Mouse (Mus musculus): ENCODE results near the gene Plk5. TPM values are rescaled to one million over a fixed set of nuclear protein-coding genes. Genes with fewer than 3 reads are reported as not detected.
A peak's percentile ranks its signal among the peaks of the same experiment; 100 is the strongest.

Plk5 gene
- total and polyA plus RNA-seq, 2 experiments from 2014 or later: 7.4 to 12.9 TPM

DNA sequence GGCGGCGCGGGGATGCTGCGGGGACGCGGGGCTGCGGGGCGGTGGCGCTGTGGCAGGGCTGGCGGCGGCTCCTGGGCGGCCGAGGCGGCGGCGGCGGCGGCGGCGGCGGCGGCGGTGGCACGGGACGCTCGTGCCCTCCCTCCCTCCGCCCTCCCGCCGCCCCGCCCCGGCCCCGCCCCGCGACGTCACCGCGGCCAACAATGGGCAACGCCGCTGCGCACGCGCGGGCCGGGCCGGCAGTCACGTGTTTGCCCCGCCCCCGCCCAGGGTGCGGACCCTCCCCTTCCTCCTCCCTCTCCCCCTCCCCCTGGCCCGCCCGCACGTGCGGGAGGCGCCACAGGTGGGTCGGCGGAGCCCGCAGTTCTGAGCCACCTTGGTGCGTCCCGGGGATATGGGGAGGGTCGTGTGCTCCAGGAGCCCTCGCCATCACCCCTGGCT lies 31.3 kb downstream of the Plk5 start, which contains the start of gene Mex3d:
Mex3d (minus strand) TSS at position 138 of the 438 bp plus-strand sequence.
- WGBS: 1% methylated on average over 11 of the region's 61 CpGs
- H3K4me2 ChIP-seq (ENCODE audit: low read depth): peak within 1 kb of the TSS; percentile 97
- H3K9ac ChIP-seq: peak within 1 kb of the TSS; percentile 99
- peak within 1 kb of the TSS; percentile 96 for H3K4me3 ChIP-seq (ENCODE audit: low read depth, low read length)
- no peaks in the 10 kb centered on the region for H3K27me3 ChIP-seq (ENCODE audit: insufficient read depth, low read length)
- no peaks in the 10 kb centered on the region for H3K9me3 ChIP-seq (ENCODE audit: low read length)
- peaks cover 34% of the 10 kb centered on the region for H3K36me3 ChIP-seq (ENCODE audit: insufficient read depth)
- H3K4me1 ChIP-seq (ENCODE audit: insufficient read depth): peaks cover 29% of the 10 kb centered on the region
- DNase-seq: peak; percentile 96
- ATAC-seq: peak; percentile 34
- no peak for TF ChIP-seq CTCF (IDR thresholded peaks at IDR 0.05; ENCODE audit: low read depth)
- H3K27ac ChIP-seq (ENCODE audit: low read depth, low read length): peak within 1 kb of the TSS; percentile 98

DNA sequence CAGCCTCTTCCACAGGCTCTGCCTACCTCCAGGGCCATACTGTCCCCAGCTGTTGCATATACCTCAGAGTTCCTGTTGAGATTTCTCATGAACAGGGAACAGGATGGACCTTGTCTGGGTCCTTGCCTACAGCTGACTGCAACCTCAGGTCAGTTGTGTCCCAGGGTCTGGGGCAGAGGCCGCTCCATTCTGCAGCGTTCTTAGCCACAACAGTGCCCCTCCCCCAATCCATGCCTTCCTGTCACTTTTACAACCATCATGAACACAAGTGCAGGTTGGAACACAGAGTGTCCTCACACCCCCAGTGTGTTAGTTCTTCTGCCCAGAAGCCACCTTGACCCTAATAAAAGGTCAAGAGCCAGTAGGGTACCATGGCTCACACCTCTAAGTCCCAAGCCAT lies 32.5 kb downstream of the Plk5 start:
- TF ChIP-seq CTCF (IDR thresholded peaks at IDR 0.05; ENCODE audit: low read depth): no peak
- H3K36me3 ChIP-seq (ENCODE audit: insufficient read depth): peaks cover 36% of the 10 kb centered on the region
- peak overlapping the region; percentile 97; the same call in 1 of the 2 replicates for H3K4me2 ChIP-seq (ENCODE audit: low read depth)
- ATAC-seq (no peak), DNase-seq (no peak)
- H3K27me3 ChIP-seq (ENCODE audit: insufficient read depth, low read length): no peaks in the 10 kb centered on the region
- no peak overlapping the region for H3K27ac ChIP-seq (ENCODE audit: low read depth, low read length)
- 31% methylated on average over 2 of the region's 2 CpGs for WGBS
- H3K9me3 ChIP-seq (ENCODE audit: low read length): no peaks in the 10 kb centered on the region
- H3K4me3 ChIP-seq (ENCODE audit: low read depth, low read length): no peak overlapping the region
- H3K4me1 ChIP-seq (ENCODE audit: insufficient read depth): peaks cover 21% of the 10 kb centered on the region
- H3K9ac ChIP-seq: no peak overlapping the region

DNA sequence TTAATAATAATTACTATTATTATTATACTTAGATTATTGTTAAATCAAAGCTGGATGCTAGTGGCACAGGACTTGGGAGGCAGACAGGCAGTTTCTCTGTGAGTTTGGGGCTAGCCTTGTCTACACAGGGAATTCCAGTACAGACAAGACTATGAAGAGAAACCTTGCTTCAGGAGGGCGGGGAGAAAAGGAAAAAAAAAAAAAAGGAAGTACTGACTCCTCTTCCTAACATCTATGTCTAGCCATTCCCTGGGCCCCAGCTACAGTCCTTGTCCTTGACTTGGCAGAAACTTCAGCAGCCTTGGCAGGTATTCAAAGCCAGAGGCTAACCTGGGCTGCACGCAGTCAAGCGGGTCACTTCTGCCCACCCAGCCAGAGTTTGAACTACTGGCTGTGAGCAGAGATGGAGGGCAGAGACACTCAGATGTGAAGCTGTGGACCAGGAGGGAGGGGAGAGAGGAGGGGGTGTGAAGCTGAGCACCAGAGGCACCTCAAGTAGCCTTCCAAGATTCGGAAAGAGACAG lies 33.0 kb downstream of the Plk5 start:
- Histone ChIP-seq H3K4me2 (ENCODE audit: low read depth) (no peak overlapping the region), H3K9me3 (ENCODE audit: low read length) (no peaks in the 10 kb centered on the region), H3K4me1 (ENCODE audit: insufficient read depth) (peaks cover 16% of the 10 kb centered on the region), H3K4me3 (ENCODE audit: low read depth, low read length) (no peak overlapping the region), H3K27ac (ENCODE audit: low read depth, low read length) (no peak overlapping the region), H3K36me3 (ENCODE audit: insufficient read depth) (peaks cover 38% of the 10 kb centered on the region), H3K27me3 (ENCODE audit: insufficient read depth, low read length) (no peaks in the 10 kb centered on the region), H3K9ac (no peak overlapping the region)
- ATAC-seq (no peak), DNase-seq (no peak)
- WGBS: 74% methylated on average over 4 of the region's 4 CpGs
- TF ChIP-seq CTCF (IDR thresholded peaks at IDR 0.05; ENCODE audit: low read depth): no peak

DNA sequence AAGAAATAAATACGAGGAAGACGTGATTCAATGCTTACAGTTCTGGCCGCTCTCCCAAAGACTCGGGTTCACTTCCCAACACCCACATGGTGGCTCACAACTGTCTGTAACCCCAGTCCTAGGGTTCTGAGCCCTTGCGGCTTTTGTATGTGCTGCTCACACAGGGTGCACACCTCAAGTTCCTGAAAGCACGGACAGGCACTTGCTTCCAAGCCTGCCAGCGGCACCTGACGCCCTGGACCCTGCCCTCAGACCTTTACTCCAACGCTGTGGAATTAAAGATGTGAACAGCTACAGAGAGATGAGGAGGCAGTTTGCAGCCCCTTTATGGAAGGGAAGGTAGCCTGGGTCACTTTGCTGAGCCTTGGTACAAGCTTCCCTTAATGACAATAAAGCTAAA lies 34.4 kb downstream of the Plk5 start:
- Histone ChIP-seq H3K9ac (no peak overlapping the region), H3K4me2 (ENCODE audit: low read depth) (no peak overlapping the region), H3K4me1 (ENCODE audit: insufficient read depth) (peaks cover 10% of the 10 kb centered on the region), H3K9me3 (ENCODE audit: low read length) (no peaks in the 10 kb centered on the region), H3K27ac (ENCODE audit: low read depth, low read length) (no peak overlapping the region), H3K27me3 (ENCODE audit: insufficient read depth, low read length) (no peaks in the 10 kb centered on the region), H3K4me3 (ENCODE audit: low read depth, low read length) (no peak overlapping the region), H3K36me3 (ENCODE audit: insufficient read depth) (peaks cover 47% of the 10 kb centered on the region)
- TF ChIP-seq CTCF (IDR thresholded peaks at IDR 0.05; ENCODE audit: low read depth): no peak
- DNase-seq (no peak), ATAC-seq (no peak)
- 86% methylated on average over 9 of the region's 9 CpGs for WGBS

DNA sequence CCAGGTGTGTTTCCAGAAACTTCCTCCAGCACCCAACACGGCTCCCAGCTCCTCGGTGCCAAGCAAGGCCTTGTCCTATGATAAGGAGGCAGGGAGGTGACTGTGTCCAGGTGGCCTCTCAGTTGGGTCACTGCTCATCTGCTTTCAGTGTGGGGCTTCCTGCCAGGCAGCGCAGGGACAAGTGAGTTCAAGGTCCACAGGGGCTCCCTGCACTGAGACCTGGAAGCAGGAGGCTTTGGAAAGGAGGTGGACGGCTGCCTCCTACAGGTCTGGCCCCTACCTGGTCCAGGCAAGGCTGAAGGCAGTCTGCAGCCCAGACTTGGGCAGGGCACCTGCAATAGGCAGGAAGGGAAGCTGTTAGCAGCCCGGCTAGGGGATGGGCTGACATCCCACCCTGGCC lies 36.4 kb downstream of the Plk5 start:
- no peak for DNase-seq
- H3K9me3 ChIP-seq (ENCODE audit: low read length): no peaks in the 10 kb centered on the region
- WGBS: 97% methylated on average over 5 of the region's 5 CpGs
- no peak overlapping the region for H3K4me2 ChIP-seq (ENCODE audit: low read depth)
- peaks cover 18% of the 10 kb centered on the region for H3K4me1 ChIP-seq (ENCODE audit: insufficient read depth)
- H3K4me3 ChIP-seq (ENCODE audit: low read depth, low read length): no peak overlapping the region
- no peak for ATAC-seq
- H3K36me3 ChIP-seq (ENCODE audit: insufficient read depth): peaks cover 47% of the 10 kb centered on the region
- H3K9ac ChIP-seq: no peak overlapping the region
- TF ChIP-seq CTCF (IDR thresholded peaks at IDR 0.05; ENCODE audit: low read depth): no peak
- H3K27ac ChIP-seq (ENCODE audit: low read depth, low read length): no peak overlapping the region
- no peaks in the 10 kb centered on the region for H3K27me3 ChIP-seq (ENCODE audit: insufficient read depth, low read length)

DNA sequence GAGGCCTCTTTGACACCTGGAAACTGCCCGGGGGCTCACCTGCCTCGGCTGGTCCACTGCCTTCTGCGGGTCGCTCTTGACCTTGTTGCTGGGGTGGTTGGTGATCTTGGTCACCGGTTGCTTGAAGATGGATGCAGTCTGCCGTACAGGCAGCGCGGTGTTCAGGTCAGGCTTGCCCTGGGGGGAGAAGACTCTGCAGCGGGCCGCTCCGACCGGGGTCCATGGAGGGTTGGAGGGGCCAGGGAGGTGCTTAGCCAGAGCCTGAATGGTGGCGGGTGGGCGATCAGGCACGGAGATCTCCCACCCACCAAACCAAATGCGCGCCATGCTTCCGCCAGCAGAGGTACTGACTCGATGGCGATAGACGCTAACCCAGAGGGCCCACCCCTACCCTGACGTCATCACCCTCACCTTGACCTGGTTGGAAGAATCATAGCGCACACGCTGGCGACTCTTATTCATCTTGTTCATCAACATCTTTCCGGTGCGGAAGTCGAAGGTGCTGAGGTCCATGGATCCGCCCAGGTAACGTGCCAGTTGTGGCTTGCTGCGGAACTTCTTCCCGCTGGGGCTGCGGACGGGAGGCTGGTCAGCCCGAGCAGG lies 38.9 kb downstream of the Plk5 start:
- ATAC-seq (no peak), DNase-seq (no peak)
- Histone ChIP-seq H3K27me3 (ENCODE audit: insufficient read depth, low read length) (no peaks in the 10 kb centered on the region), H3K36me3 (ENCODE audit: insufficient read depth) (peaks cover 47% of the 10 kb centered on the region), H3K4me3 (ENCODE audit: low read depth, low read length) (no peak overlapping the region), H3K9ac (no peak overlapping the region), H3K4me1 (ENCODE audit: insufficient read depth) (peaks cover 14% of the 10 kb centered on the region), H3K4me2 (ENCODE audit: low read depth) (no peak overlapping the region), H3K27ac (ENCODE audit: low read depth, low read length) (no peak overlapping the region), H3K9me3 (ENCODE audit: low read length) (no peaks in the 10 kb centered on the region)
- no peak for TF ChIP-seq CTCF (IDR thresholded peaks at IDR 0.05; ENCODE audit: low read depth)
- 94% methylated on average over 35 of the region's 35 CpGs for WGBS

DNA sequence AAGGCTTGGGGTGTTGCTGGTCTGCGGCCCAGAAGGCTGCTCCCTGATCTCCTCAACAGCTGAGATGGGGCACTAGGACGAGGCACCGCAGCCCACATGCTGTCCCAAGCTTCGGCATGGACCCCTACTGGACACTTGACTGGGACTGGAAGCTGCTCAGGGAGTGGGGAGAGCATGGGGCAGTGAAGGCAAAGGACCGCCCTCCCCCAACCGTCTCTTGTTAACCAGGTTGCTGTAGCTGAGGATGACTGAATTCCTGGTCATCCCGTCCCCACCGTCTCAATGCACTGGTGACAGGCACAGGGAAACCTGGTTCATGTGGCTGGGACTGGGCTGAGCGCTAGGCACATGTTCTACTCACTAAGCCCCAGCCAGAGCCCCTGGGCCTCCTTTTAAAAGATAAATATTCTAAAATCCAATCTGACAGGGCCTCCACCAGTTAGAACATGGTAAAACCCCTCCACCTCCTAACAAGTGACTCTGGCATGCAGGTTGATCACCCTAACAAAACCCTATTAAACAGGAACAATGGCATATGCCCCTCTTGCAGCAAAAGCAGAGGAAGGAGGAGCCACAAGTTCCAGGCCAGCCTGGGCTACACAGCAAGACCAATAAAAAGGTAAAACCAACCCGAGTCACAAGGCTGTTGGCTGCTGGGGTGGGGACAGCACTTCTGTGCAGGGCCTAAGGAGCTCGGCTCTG lies 40.7 kb downstream of the Plk5 start:
- Histone ChIP-seq H3K9me3 (ENCODE audit: low read length) (no peaks in the 10 kb centered on the region), H3K9ac (peak overlapping the region; percentile 97), H3K4me1 (ENCODE audit: insufficient read depth) (peaks cover 18% of the 10 kb centered on the region), H3K36me3 (ENCODE audit: insufficient read depth) (peaks cover 38% of the 10 kb centered on the region), H3K27me3 (ENCODE audit: insufficient read depth, low read length) (no peaks in the 10 kb centered on the region), H3K27ac (ENCODE audit: low read depth, low read length) (peak overlapping the region; percentile 100), H3K4me3 (ENCODE audit: low read depth, low read length) (no peak overlapping the region), H3K4me2 (ENCODE audit: low read depth) (peak overlapping the region; percentile 85)
- ATAC-seq: no peak
- 90% methylated on average over 11 of the region's 11 CpGs for WGBS
- DNase-seq: no peak
- no peak for TF ChIP-seq CTCF (IDR thresholded peaks at IDR 0.05; ENCODE audit: low read depth)

Measured in forebrain, postnatal 0 days (tissue).